Mouse (Mus musculus): ENCODE results near the gene Prmt1. TPM values are rescaled to one million over a fixed set of nuclear protein-coding genes. Genes with fewer than 3 reads are reported as not detected.

Prmt1 gene
- polyA plus RNA-seq, 1 experiment: 47.1 TPM

- Histone ChIP-seq H3K4me3 (ENCODE audit: insufficient read depth, low read depth, low read length) (no peak overlapping the region), H3K27ac (replicated peaks; ENCODE audit: low read depth, low read length) (no peak overlapping the region), H3K4me1 (ENCODE audit: control insufficient read depth, insufficient read depth, insufficient read length, low read length) (peaks cover 6% of the 10 kb centered on the region)
Observed at GRCm38 (mm10) chr7:45002440-45002839, 16.1 kb upstream of the Prmt1 start.

- Histone ChIP-seq H3K27ac (replicated peaks; ENCODE audit: low read depth, low read length) (no peak overlapping the region), H3K4me1 (ENCODE audit: control insufficient read depth, insufficient read depth, insufficient read length, low read length) (peaks cover 10% of the 10 kb centered on the region)
Observed at GRCm38 (mm10) chr7:45000539-45001114, 14.3 kb upstream of the Prmt1 start.

GRCm38 (mm10) chr7:44999753-45000152 lies 13.4 kb upstream of the Prmt1 start:
- peaks cover 10% of the 10 kb centered on the region for H3K4me1 ChIP-seq (ENCODE audit: control insufficient read depth, insufficient read depth, insufficient read length, low read length)
- H3K4me3 ChIP-seq (ENCODE audit: insufficient read depth, low read depth, low read length): peak overlapping the region; percentile 14
- peak overlapping the region; percentile 82 for H3K27ac ChIP-seq (replicated peaks; ENCODE audit: low read depth, low read length)

More at GRCm38 (mm10) chr7:45000539-45001114, 14.3 kb upstream of the Prmt1 start:
- no peak overlapping the region for H3K4me3 ChIP-seq (ENCODE audit: insufficient read depth, low read depth, low read length)

GRCm38 (mm10) chr7:44998501-44998955 lies 12.2 kb upstream of the Prmt1 start, which contains the start of gene Bcl2l12:
Gene Bcl2l12, minus strand, starts transcription at chr7:44998712.
- H3K27ac ChIP-seq (replicated peaks; ENCODE audit: low read depth, low read length): peak within 1 kb of the TSS; percentile 93

GRCm38 (mm10) chr7:44997940-44998428 lies 11.6 kb upstream of the Prmt1 start:
- Histone ChIP-seq H3K4me3 (ENCODE audit: insufficient read depth, low read depth, low read length) (peak overlapping the region; percentile 85), H3K4me1 (ENCODE audit: control insufficient read depth, insufficient read depth, insufficient read length, low read length) (peaks cover 10% of the 10 kb centered on the region), H3K27ac (replicated peaks; ENCODE audit: low read depth, low read length) (peak overlapping the region; percentile 93)

More at GRCm38 (mm10) chr7:44998501-44998955, 12.2 kb upstream of the Prmt1 start, which contains the start of gene Bcl2l12:
- H3K4me1 ChIP-seq (ENCODE audit: control insufficient read depth, insufficient read depth, insufficient read length, low read length): peaks cover 10% of the 10 kb centered on the region
- H3K4me3 ChIP-seq (ENCODE audit: insufficient read depth, low read depth, low read length): peak within 1 kb of the TSS; percentile 85

- peak within 1 kb of the TSS; percentile 93 for H3K27ac ChIP-seq (replicated peaks; ENCODE audit: low read depth, low read length)
- H3K4me3 ChIP-seq (ENCODE audit: insufficient read depth, low read depth, low read length): peak within 1 kb of the TSS; percentile 92
- peaks cover 10% of the 10 kb centered on the region for H3K4me1 ChIP-seq (ENCODE audit: control insufficient read depth, insufficient read depth, insufficient read length, low read length)
Observed at GRCm38 (mm10) chr7:44997231-44997939, 11.0 kb upstream of the Prmt1 start, which contains the start of gene Irf3. Gene Irf3, plus strand, starts transcription at chr7:44997648.

- peak overlapping the region; percentile 44; the same call in 1 of the 2 replicates for H3K27ac ChIP-seq (replicated peaks; ENCODE audit: low read depth, low read length)
- peaks cover 10% of the 10 kb centered on the region for H3K4me1 ChIP-seq (ENCODE audit: control insufficient read depth, insufficient read depth, insufficient read length, low read length)
- H3K4me3 ChIP-seq (ENCODE audit: insufficient read depth, low read depth, low read length): peak overlapping the region; percentile 92
Observed at GRCm38 (mm10) chr7:44996672-44997071, 10.3 kb upstream of the Prmt1 start.

GRCm38 (mm10) chr7:44986879-44987718 lies 731 bp upstream of the Prmt1 start:
- H3K4me1 ChIP-seq (ENCODE audit: control insufficient read depth, insufficient read depth, insufficient read length, low read length): peaks cover 5% of the 10 kb centered on the region; the same call in 1 of the 2 replicates
- peak overlapping the region; percentile 74 for H3K4me3 ChIP-seq (ENCODE audit: insufficient read depth, low read depth, low read length)
- peak overlapping the region; percentile 82 for H3K27ac ChIP-seq (replicated peaks; ENCODE audit: low read depth, low read length)

- H3K4me3 ChIP-seq (ENCODE audit: insufficient read depth, low read depth, low read length): peak overlapping the region; percentile 92
- H3K27ac ChIP-seq (replicated peaks; ENCODE audit: low read depth, low read length): peak overlapping the region; percentile 78
- H3K4me1 ChIP-seq (ENCODE audit: control insufficient read depth, insufficient read depth, insufficient read length, low read length): peaks cover 5% of the 10 kb centered on the region; the same call in 1 of the 2 replicates
Observed at GRCm38 (mm10) chr7:44985595-44986191, 675 bp downstream of the Prmt1 start.

- no peak overlapping the region; the same call in 1 of the 2 replicates for H3K27ac ChIP-seq (replicated peaks; ENCODE audit: low read depth, low read length)
- H3K4me1 ChIP-seq (ENCODE audit: control insufficient read depth, insufficient read depth, insufficient read length, low read length): peaks cover 5% of the 10 kb centered on the region; the same call in 1 of the 2 replicates
- H3K4me3 ChIP-seq (ENCODE audit: insufficient read depth, low read depth, low read length): no peak overlapping the region
Observed at GRCm38 (mm10) chr7:44984833-44985164, 1.6 kb downstream of the Prmt1 start.

- no peak overlapping the region for H3K27ac ChIP-seq (replicated peaks; ENCODE audit: low read depth, low read length)
- H3K4me1 ChIP-seq (ENCODE audit: control insufficient read depth, insufficient read depth, insufficient read length, low read length): peaks cover 5% of the 10 kb centered on the region; the same call in 1 of the 2 replicates
- no peak overlapping the region for H3K4me3 ChIP-seq (ENCODE audit: insufficient read depth, low read depth, low read length)
Observed at GRCm38 (mm10) chr7:44983944-44984832, 2.2 kb downstream of the Prmt1 start.

- Histone ChIP-seq H3K27ac (replicated peaks; ENCODE audit: low read depth, low read length) (no peak overlapping the region), H3K4me1 (ENCODE audit: control insufficient read depth, insufficient read depth, insufficient read length, low read length) (peaks cover 4% of the 10 kb centered on the region; the same call in 1 of the 2 replicates), H3K4me3 (ENCODE audit: insufficient read depth, low read depth, low read length) (no peak overlapping the region)
Observed at GRCm38 (mm10) chr7:44983085-44983484, 3.3 kb downstream of the Prmt1 start.

GRCm38 (mm10) chr7:44981539-44981938 lies 4.8 kb downstream of the Prmt1 start:
- Histone ChIP-seq H3K4me1 (ENCODE audit: control insufficient read depth, insufficient read depth, insufficient read length, low read length) (no peaks in the 10 kb centered on the region), H3K4me3 (ENCODE audit: insufficient read depth, low read depth, low read length) (no peak overlapping the region), H3K27ac (replicated peaks; ENCODE audit: low read depth, low read length) (no peak overlapping the region)

- Histone ChIP-seq H3K4me1 (ENCODE audit: control insufficient read depth, insufficient read depth, insufficient read length, low read length) (no peaks in the 10 kb centered on the region), H3K27ac (replicated peaks; ENCODE audit: low read depth, low read length) (no peak overlapping the region), H3K4me3 (ENCODE audit: insufficient read depth, low read depth, low read length) (no peak overlapping the region)
Observed at GRCm38 (mm10) chr7:44978300-44978699, 8.1 kb downstream of the Prmt1 start.
